Mouse (Mus musculus) neural tube, embryonic 12.5 days (tissue): ENCODE data around the gene Tnrc6c. TPM values are rescaled to one million over a fixed set of nuclear protein-coding genes. Genes with fewer than 3 reads are reported as not detected.
A peak's percentile ranks its signal among the peaks of the same experiment; 100 is the strongest.

Source experiments
- ATAC-seq: fragments of 200-750 bp; cut with Nextera tagmentation; 2 replicates; pipeline ENCODE4 v1.8.0; 2017; ENCODE audit warnings: low read depth, mild to moderate bottlenecking, moderate TSS enrichment, moderate library complexity; ENCODE audit not compliant: low FRiP score
- H3K27ac ChIP-seq: fragments of 300-500 bp; sonication (generic); 2 replicates; pipeline ENCODE4 v1.5.1; 2016
- H3K27me3 ChIP-seq: fragments of 300-500 bp; sonication (generic); replicated peaks from 2 replicates; pipeline ENCODE4 v1.6.1; 2016; ENCODE audit warnings: mild to moderate bottlenecking
- H3K36me3 ChIP-seq: fragments of 300-500 bp; sonication (generic); 2 replicates; pipeline ENCODE4 v1.6.1; 2016; ENCODE audit warnings: mild to moderate bottlenecking
- H3K4me1 ChIP-seq: fragments of 300-500 bp; sonication (generic); 2 replicates; pipeline ENCODE4 v1.6.1; 2016
- H3K4me2 ChIP-seq: fragments of 300-500 bp; sonication (generic); replicated peaks from 2 replicates; pipeline ENCODE4 v1.6.1; 2016; ENCODE audit warnings: mild to moderate bottlenecking
- H3K4me3 ChIP-seq: fragments of 300-500 bp; sonication (generic); 2 replicates; pipeline ENCODE4 v1.5.1; 2016
- H3K9ac ChIP-seq: fragments of 300-500 bp; sonication (generic); 2 replicates; pipeline ENCODE4 v1.6.1; 2016; ENCODE audit warnings: mild to moderate bottlenecking
- H3K9me3 ChIP-seq: fragments of 300-500 bp; sonication (generic); 2 replicates; pipeline ENCODE4 v1.6.1; 2016; ENCODE audit warnings: mild to moderate bottlenecking
- WGBS: fragments of 180-500 bp; shearing (Covaris S2); methylation state at CpG from one replicate; pipeline ENCODE4 v1.1.7; 2016; 5-methylcytosine and 5-hydroxymethylcytosine counted together
- polyA plus RNA-seq: library from polyadenylated mRNA; unstranded; fragments of >200 nt; fragmentation: Nextera tagmentation; extraction: Ambion mirVana; gene quantifications from 2 replicates; pipeline ENCODE4 v1.2.1, GENCODE M21; 2016

Gene Tnrc6c
- polyA plus RNA-seq, 1 experiment from 2014 or later: 25.0 TPM

GRCm38 (mm10) chr11:117684640-117685039 lies 30.6 kb downstream of the Tnrc6c start:
- Histone ChIP-seq H3K4me2 (0 out of 2 replicates have a peak overlapping the region, but pooled peaks have one; percentile 14), H3K9ac (no peak overlapping the region), H3K27ac (no peak overlapping the region), H3K4me3 (no peak overlapping the region), H3K27me3 (no peaks in the 10 kb centered on the region), H3K36me3 (no peaks in the 10 kb centered on the region), H3K9me3 (no peaks in the 10 kb centered on the region), H3K4me1 (peaks cover 26% of the 10 kb centered on the region)
- WGBS: 19% methylated on average over 5 of the region's 5 CpGs
- ATAC-seq: no peak

GRCm38 (mm10) chr11:117685461-117685860 lies 31.4 kb downstream of the Tnrc6c start:
- H3K36me3 ChIP-seq: no peaks in the 10 kb centered on the region
- no peak overlapping the region for H3K4me2 ChIP-seq
- H3K4me3 ChIP-seq: no peak overlapping the region
- no peak overlapping the region for H3K9ac ChIP-seq
- H3K4me1 ChIP-seq: peaks cover 26% of the 10 kb centered on the region
- 55% methylated on average over 3 of the region's 3 CpGs for WGBS
- H3K27ac ChIP-seq: no peak overlapping the region
- H3K9me3 ChIP-seq: no peaks in the 10 kb centered on the region
- H3K27me3 ChIP-seq: no peaks in the 10 kb centered on the region
- no peak for ATAC-seq

- H3K27ac ChIP-seq: no peak overlapping the region
- H3K4me2 ChIP-seq: no peak overlapping the region
- 62% methylated on average over 8 of the region's 8 CpGs for WGBS
- no peaks in the 10 kb centered on the region for H3K27me3 ChIP-seq
- ATAC-seq: no peak
- peaks cover 26% of the 10 kb centered on the region for H3K4me1 ChIP-seq
- H3K9ac ChIP-seq: no peak overlapping the region
- no peak overlapping the region for H3K4me3 ChIP-seq
- no peaks in the 10 kb centered on the region for H3K9me3 ChIP-seq
- H3K36me3 ChIP-seq: no peaks in the 10 kb centered on the region
Measured at GRCm38 (mm10) chr11:117686021-117686420, 31.9 kb downstream of the Tnrc6c start.

DNA sequence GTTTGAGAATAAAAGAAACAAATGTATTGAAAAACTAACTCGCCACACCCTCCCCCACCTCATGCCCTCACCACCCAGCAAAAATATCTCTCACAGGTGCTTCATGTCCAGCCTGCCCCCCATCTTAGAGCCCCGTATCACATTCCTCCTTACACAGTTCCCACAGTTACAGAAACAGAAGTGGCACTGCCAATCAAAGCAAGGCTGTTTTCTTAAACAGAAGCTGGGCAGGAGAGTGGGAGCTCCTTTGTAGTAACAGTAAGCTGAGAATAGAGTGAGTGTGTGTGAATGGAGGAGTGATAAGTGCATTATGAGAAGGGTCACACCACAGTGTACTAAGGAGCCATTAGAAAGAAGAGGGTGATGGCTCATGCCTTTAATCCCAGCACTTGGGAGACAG lies 34.5 kb downstream of the Tnrc6c start:
- H3K27ac ChIP-seq: no peak overlapping the region
- ATAC-seq: no peak
- no peak overlapping the region for H3K9ac ChIP-seq
- 87% methylated on average over 2 of the region's 2 CpGs for WGBS
- no peaks in the 10 kb centered on the region for H3K9me3 ChIP-seq
- H3K4me1 ChIP-seq: peaks cover 30% of the 10 kb centered on the region
- H3K4me3 ChIP-seq: no peak overlapping the region
- no peaks in the 10 kb centered on the region for H3K36me3 ChIP-seq
- no peak overlapping the region for H3K4me2 ChIP-seq
- H3K27me3 ChIP-seq: no peaks in the 10 kb centered on the region

DNA sequence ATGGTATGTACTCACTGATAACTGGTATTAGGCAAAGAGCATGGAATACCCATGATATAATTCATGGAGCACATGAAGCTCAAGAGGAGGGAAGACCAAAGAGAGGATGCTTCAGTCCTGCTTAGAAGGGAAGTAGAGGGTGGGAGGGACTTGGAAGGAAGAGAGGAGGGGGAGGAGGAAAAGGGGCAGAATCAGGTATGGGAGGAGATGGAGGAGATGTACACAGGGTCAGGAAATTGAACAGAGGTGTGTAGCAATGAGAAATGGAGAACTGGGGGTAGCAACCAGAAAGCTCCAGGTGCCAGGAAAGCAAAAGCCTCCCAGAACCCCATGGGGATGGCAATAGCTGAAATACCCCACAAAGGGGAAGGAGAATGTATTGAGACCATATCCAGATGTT lies 37.2 kb downstream of the Tnrc6c start:
- Histone ChIP-seq H3K4me3 (no peak overlapping the region), H3K27me3 (no peaks in the 10 kb centered on the region), H3K9ac (no peak overlapping the region), H3K36me3 (no peaks in the 10 kb centered on the region), H3K4me2 (no peak overlapping the region), H3K4me1 (peaks cover 16% of the 10 kb centered on the region; the same call in 1 of the 2 replicates), H3K9me3 (no peaks in the 10 kb centered on the region), H3K27ac (no peak overlapping the region)
- ATAC-seq: no peak

- H3K27me3 ChIP-seq: no peaks in the 10 kb centered on the region
- no peak overlapping the region for H3K9ac ChIP-seq
- H3K27ac ChIP-seq: 0 out of 2 replicates have a peak overlapping the region, but pooled peaks have one; percentile 10
- no peaks in the 10 kb centered on the region for H3K36me3 ChIP-seq
- H3K4me3 ChIP-seq: no peak overlapping the region
- no peaks in the 10 kb centered on the region for H3K9me3 ChIP-seq
- H3K4me2 ChIP-seq: no peak overlapping the region
- no peak for ATAC-seq
- H3K4me1 ChIP-seq: peaks cover 28% of the 10 kb centered on the region
- WGBS: 78% methylated on average over 5 of the region's 5 CpGs
Measured at GRCm38 (mm10) chr11:117694050-117694449, 40.0 kb downstream of the Tnrc6c start.

DNA sequence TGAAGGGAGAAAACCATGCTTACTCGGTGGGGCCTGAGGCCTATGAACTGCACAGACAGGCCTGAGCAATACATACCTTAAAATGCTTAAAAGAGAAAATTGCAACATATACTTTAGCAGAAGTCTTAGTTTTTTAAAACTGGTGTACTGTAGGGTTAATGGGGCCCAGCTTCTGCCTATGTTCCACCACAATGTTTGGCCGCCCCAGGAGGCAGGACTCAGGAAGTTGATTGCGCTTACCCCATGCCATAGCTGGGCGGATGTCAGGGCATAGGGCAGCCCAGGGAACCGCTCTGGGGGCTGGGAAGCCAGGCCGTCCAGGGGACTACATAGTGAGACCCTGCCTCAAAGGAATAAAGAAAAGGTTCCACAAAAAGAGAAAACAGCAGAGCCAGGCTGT lies 42.5 kb downstream of the Tnrc6c start:
- H3K27ac ChIP-seq: no peak overlapping the region
- no peaks in the 10 kb centered on the region for H3K27me3 ChIP-seq
- WGBS: 51% methylated on average over 6 of the region's 6 CpGs
- H3K36me3 ChIP-seq: no peaks in the 10 kb centered on the region
- H3K9me3 ChIP-seq: no peaks in the 10 kb centered on the region
- H3K4me3 ChIP-seq: no peak overlapping the region
- no peak overlapping the region for H3K9ac ChIP-seq
- H3K4me2 ChIP-seq: no peak overlapping the region
- ATAC-seq: no peak
- peaks cover 28% of the 10 kb centered on the region for H3K4me1 ChIP-seq

DNA sequence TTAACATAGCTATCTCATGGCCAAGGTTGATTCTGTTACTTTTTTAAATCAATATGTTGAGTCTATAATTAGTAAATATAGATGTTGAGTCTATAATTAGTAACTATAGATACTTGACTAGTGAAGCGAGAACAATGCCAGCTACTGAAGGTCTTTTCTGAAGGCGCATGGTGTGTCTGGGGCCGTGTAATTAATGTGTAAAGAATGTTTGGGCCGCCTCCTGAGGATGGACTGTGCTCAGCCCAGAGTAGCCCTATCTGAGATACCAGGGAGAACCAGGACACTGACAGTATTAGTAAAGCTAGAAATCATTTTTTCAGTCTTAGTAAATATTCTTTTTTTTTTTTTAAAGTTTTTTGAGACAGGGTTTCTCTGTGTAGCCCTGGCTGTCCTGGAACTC lies 46.8 kb downstream of the Tnrc6c start:
- H3K4me3 ChIP-seq: no peak overlapping the region
- H3K27ac ChIP-seq: no peak overlapping the region
- H3K9me3 ChIP-seq: no peaks in the 10 kb centered on the region
- no peak overlapping the region for H3K4me2 ChIP-seq
- H3K27me3 ChIP-seq: no peaks in the 10 kb centered on the region
- 74% methylated on average over 4 of the region's 4 CpGs for WGBS
- H3K9ac ChIP-seq: no peak overlapping the region
- H3K4me1 ChIP-seq: peaks cover 24% of the 10 kb centered on the region
- no peak for ATAC-seq
- peaks cover 15% of the 10 kb centered on the region for H3K36me3 ChIP-seq

DNA sequence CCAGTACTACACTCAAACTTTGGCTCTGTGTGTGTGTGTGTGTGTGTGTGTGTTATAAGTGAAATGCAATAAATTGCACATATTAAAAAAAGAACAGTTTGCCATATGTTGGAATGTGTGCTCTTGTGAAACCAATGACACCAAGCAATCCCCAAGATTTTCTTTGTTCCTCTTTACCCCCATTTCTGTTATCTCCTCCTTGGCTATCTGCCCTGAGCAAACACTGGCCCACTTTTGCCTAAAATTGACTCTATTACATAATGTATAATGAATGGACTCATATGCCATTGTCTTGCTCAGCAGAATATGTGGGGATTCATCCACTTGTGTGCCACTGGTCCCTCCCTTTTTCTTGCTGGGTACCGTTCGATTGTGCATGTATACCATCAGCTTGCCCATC lies 52.2 kb downstream of the Tnrc6c start:
- Histone ChIP-seq H3K27ac (no peak overlapping the region), H3K27me3 (no peaks in the 10 kb centered on the region), H3K9ac (no peak overlapping the region), H3K4me1 (no peaks in the 10 kb centered on the region), H3K36me3 (peaks cover 15% of the 10 kb centered on the region), H3K4me3 (no peak overlapping the region), H3K4me2 (no peak overlapping the region), H3K9me3 (no peaks in the 10 kb centered on the region)
- ATAC-seq: no peak
- 96% methylated on average over 2 of the region's 2 CpGs for WGBS

- H3K4me2 ChIP-seq: no peak overlapping the region
- peaks cover 18% of the 10 kb centered on the region for H3K36me3 ChIP-seq
Measured at GRCm38 (mm10) chr11:117707238-117707637, 53.1 kb downstream of the Tnrc6c start.

DNA sequence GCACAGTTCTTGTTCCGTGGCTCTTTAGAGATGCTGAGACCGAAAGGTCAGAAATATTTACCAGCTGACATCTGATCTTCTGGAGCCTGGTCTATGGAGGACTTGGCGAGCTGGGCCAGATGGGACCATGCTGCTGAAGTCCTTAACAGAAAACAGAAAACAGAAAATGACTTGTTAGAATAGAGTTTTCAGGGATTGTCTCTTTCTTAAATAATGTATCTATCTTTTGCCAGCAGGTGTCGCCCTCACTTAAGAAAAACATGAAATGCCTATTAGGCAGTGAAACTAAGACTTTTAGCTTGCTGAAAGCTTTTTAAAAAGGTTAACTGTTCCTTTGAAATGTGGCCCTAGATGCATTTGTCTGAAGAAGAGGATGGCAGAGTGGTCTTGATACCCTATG lies 55.2 kb downstream of the Tnrc6c start:
- Histone ChIP-seq H3K4me3 (no peak overlapping the region), H3K27me3 (no peaks in the 10 kb centered on the region), H3K27ac (no peak overlapping the region), H3K4me2 (no peak overlapping the region), H3K4me1 (no peaks in the 10 kb centered on the region), H3K9ac (no peak overlapping the region), H3K36me3 (peaks cover 18% of the 10 kb centered on the region), H3K9me3 (no peaks in the 10 kb centered on the region)
- no peak for ATAC-seq
- WGBS: 64% methylated on average over 4 of the region's 4 CpGs

More at GRCm38 (mm10) chr11:117707238-117707637, 53.1 kb downstream of the Tnrc6c start:
- no peak overlapping the region for H3K27ac ChIP-seq
- no peaks in the 10 kb centered on the region for H3K4me1 ChIP-seq
- no peaks in the 10 kb centered on the region for H3K9me3 ChIP-seq
- H3K9ac ChIP-seq: no peak overlapping the region
- no peaks in the 10 kb centered on the region for H3K27me3 ChIP-seq
- no peak for ATAC-seq
- WGBS: 90% methylated on average over 2 of the region's 2 CpGs
- H3K4me3 ChIP-seq: no peak overlapping the region

DNA sequence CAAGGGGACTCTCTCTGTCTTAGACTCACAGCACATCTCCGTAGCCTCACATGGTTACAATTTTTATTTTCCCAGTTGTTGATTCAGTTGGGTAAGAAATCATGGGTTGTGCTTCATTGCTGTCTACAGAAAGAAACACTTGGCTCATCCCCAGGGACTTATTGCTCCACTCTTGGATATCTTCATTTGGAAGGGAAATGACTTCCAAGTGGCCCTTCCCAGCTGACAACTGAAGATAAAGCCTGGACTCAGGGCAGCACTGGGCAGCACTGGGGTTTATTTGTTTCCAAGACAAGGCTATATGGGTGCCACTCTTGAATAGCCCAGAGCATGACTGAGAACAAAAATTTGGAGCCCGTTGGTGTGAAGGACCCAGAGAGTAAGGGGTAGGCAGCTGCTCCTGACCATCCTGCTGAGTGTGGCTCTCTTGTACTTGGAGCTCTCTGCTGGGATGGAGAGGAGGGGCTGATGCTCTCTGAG lies 56.8 kb downstream of the Tnrc6c start:
- Histone ChIP-seq H3K27ac (no peak overlapping the region), H3K4me2 (no peak overlapping the region), H3K36me3 (peaks cover 31% of the 10 kb centered on the region), H3K9ac (no peak overlapping the region), H3K9me3 (no peaks in the 10 kb centered on the region), H3K27me3 (no peaks in the 10 kb centered on the region), H3K4me1 (no peaks in the 10 kb centered on the region), H3K4me3 (no peak overlapping the region)
- 94% methylated on average over 2 of the region's 2 CpGs for WGBS
- no peak for ATAC-seq

DNA sequence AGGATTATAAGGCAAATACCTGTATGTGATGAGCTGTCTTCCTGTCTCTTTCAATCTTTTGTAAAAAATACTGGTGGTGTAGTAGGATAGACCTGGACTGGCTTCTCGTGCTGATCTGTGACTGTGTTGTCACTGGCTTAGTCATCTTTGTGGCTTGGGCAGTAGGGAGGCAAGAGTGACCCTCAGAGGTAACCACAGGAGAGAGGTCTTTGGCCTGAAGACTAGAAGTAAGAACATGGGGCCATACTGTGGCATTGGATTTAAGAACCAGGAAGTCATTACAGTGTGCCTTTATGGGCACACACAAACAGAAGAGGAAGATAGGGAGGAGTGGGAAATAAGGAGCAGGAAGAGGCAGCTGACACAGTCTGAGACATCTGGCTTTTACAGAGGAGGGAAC lies 58.0 kb downstream of the Tnrc6c start:
- 91% methylated on average over 1 of the region's 1 CpGs for WGBS
- Histone ChIP-seq H3K9me3 (no peaks in the 10 kb centered on the region), H3K36me3 (peaks cover 39% of the 10 kb centered on the region), H3K27me3 (no peaks in the 10 kb centered on the region), H3K9ac (no peak overlapping the region), H3K27ac (no peak overlapping the region), H3K4me3 (no peak overlapping the region), H3K4me1 (no peaks in the 10 kb centered on the region), H3K4me2 (no peak overlapping the region)
- ATAC-seq: no peak
